In genomic region chr11:74666776-74667581, GRCm38 (mm10) we compare ENCODE assay signal across 22 mouse cellular contexts.
"Had no signal": no experiment of that assay in that cellular context is flagged by ENCODE, and none has a peak within 500 bp of the region (broad histone marks: within the 10 kb centered on the region; RNA-seq: fewer than 3 reads in every experiment).

No protein-coding gene starts in this region.

- H3K9me3 ChIP-seq: limb, embryonic 10.5 days; limb, embryonic 13.5 days; liver, embryonic 13.5 days; midbrain, embryonic 12.5 days; neural tube, embryonic 12.5 days; neural tube, embryonic 15.5 days had no signal

- DNase-seq: kidney, adult 2 months; layer of hippocampus, adult 9-11 months; liver, embryonic 13.5 days; liver, postnatal 0 days; lung, embryonic 14.5 days; right cerebral cortex, adult 18-20 months; right cerebral cortex, postnatal 14 days; right cerebral cortex, postnatal 4 days; thymus, adult 2 months; thymus, postnatal 14 days; thymus, postnatal 4 days had no signal

- H3K4me3 ChIP-seq: layer of hippocampus, adult 2 months; limb, embryonic 10.5 days; limb, embryonic 13.5 days; liver, embryonic 13.5 days; midbrain, embryonic 12.5 days; neural tube, embryonic 12.5 days; neural tube, embryonic 15.5 days had no signal

- H3K4me2 ChIP-seq: limb, embryonic 13.5 days; liver, embryonic 13.5 days; lung, embryonic 14.5 days; midbrain, embryonic 12.5 days; neural tube, embryonic 12.5 days; neural tube, embryonic 15.5 days had no signal

- ATAC-seq: intestine, postnatal 0 days; liver, postnatal 0 days; lung, postnatal 0 days; midbrain, embryonic 16.5 days had no signal

- H3K27ac ChIP-seq: kidney, postnatal 0 days; layer of hippocampus, adult 2 months; limb, embryonic 10.5 days; limb, embryonic 13.5 days; liver, embryonic 13.5 days; macrophage; midbrain, embryonic 12.5 days; neural tube, embryonic 12.5 days; neural tube, embryonic 15.5 days had no signal

- H3K4me1 ChIP-seq: limb, embryonic 10.5 days; limb, embryonic 13.5 days; liver, embryonic 13.5 days; midbrain, embryonic 12.5 days; neural tube, embryonic 12.5 days; neural tube, embryonic 15.5 days had no signal

- H3K9ac ChIP-seq: limb, embryonic 13.5 days; liver, embryonic 13.5 days; liver, postnatal 0 days; lung, embryonic 14.5 days; midbrain, embryonic 12.5 days; neural tube, embryonic 12.5 days; neural tube, embryonic 15.5 days had no signal

- H3K27me3 ChIP-seq: limb, embryonic 13.5 days; liver, embryonic 13.5 days; midbrain, embryonic 12.5 days; neural tube, embryonic 12.5 days; neural tube, embryonic 15.5 days had no signal
